Mouse (Mus musculus) intestine, embryonic 16.5 days (tissue): Measurements from ENCODE around the gene Helz. TPM values are rescaled to one million over a fixed set of nuclear protein-coding genes. Genes with fewer than 3 reads are reported as not detected.
"Not testable (repeated sequence)": the region's sequence is repeated elsewhere in the genome, so short reads cannot be mapped to it uniquely, and the experiment has no call there.

ENCODE experiments used
- ATAC-seq: fragments of 200-750 bp; cut with Nextera tagmentation; 2 replicates; pipeline ENCODE4 v1.8.0; 2017; ENCODE audit warnings: moderate TSS enrichment, moderate library complexity
- H3K27ac ChIP-seq: fragments of 300-500 bp; sonication (generic); 2 replicates; pipeline ENCODE4 v1.5.1; 2014; ENCODE audit warnings: mild to moderate bottlenecking, low read length
- H3K27me3 ChIP-seq: fragments of 300-500 bp; sonication (generic); replicated peaks from 2 replicates; pipeline ENCODE4 v1.6.1; 2014; ENCODE audit warnings: low read length, control low read depth, mixed read lengths; ENCODE audit not compliant: control insufficient read depth, insufficient read depth
- H3K36me3 ChIP-seq: fragments of 300-500 bp; sonication (generic); 2 replicates; pipeline ENCODE4 v1.6.1; 2014; ENCODE audit warnings: low read length, control low read depth; ENCODE audit not compliant: control insufficient read depth, insufficient read depth
- H3K4me1 ChIP-seq: fragments of 300-500 bp; sonication (generic); 2 replicates; pipeline ENCODE4 v1.6.1; 2014; ENCODE audit warnings: low read length, control low read depth, mixed read lengths; ENCODE audit not compliant: control insufficient read depth, insufficient read depth
- H3K4me2 ChIP-seq: fragments of 300-500 bp; sonication (generic); 2 replicates; pipeline ENCODE4 v1.6.1; 2014; ENCODE audit warnings: low read depth, low read length, control low read depth
- H3K4me3 ChIP-seq: fragments of 300-500 bp; sonication (generic); 2 replicates; pipeline ENCODE4 v1.5.1; 2014; ENCODE audit warnings: mild to moderate bottlenecking, low read length
- H3K9ac ChIP-seq: fragments of 300-500 bp; sonication (generic); 2 replicates; pipeline ENCODE4 v1.6.1; 2014; ENCODE audit warnings: low read depth, low read length
- H3K9me3 ChIP-seq: fragments of 300-500 bp; sonication (generic); 2 replicates; pipeline ENCODE4 v1.6.1; 2016; ENCODE audit warnings: low read length, control low read depth; ENCODE audit not compliant: control insufficient read depth
- WGBS: fragments of 180-500 bp; shearing (Covaris S2); extraction: QIAGEN DNeasy Blood & Tissue Kit; methylation state at CpG from one replicate; pipeline ENCODE4 v1.1.7; 2014; 5-methylcytosine and 5-hydroxymethylcytosine counted together
- polyA plus RNA-seq: library from polyadenylated mRNA; unstranded; fragments of >200 nt; fragmentation: Nextera tagmentation; extraction: Ambion mirVana; gene quantifications from 2 replicates; pipeline ENCODE4 v1.2.1, GENCODE M21; 2015

Helz gene
- 12.8 and 13.5 TPM in 2 replicates for polyA plus RNA-seq

DNA sequence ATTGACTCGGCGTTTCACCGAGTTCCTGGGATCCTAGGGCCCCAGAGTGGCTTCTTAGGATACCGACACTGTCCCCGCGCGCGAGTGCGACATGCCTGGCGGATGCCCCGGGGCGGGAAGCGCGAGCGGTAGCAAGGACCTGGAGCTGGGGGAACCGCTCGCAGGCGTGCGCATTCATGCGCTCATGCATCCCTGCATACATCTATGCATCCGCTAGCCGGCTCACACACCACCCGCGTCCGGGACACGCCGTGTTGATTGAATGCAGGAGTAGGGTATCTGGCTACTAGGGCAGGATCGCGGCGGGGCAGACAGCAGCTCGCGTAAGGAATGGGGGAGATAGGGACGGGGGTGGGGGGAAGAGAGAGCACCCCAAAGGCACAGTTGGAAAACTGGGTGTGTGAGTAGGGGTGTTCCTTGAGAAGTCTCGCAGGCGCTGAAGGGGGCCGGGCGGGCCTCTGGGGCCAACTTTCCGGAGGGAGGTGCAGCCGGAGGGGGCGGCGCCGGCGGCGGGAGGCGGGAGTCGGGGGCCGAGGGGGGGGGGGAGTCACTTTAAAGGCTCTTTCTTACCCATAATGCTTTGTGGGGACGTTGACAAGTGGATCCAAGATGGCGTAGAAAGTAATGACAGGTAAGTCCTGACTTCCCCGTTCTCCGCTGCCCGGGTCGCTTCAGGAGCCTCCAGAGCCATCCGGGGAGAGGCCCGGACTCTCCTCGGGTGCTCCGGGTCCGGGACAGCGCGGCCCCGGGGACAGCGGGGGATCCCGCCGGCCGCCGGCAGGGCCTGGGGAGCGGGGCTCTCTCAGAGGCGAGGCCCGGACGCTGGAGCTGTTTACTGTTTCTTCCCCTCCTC lies at the start of gene Helz:
Gene Helz, plus strand, starts transcription at position 580 of the 853 bp plus-strand sequence.
- peak; percentile 86 for ATAC-seq
- no peaks in the 10 kb centered on the region for H3K9me3 ChIP-seq
- peak within 1 kb of the TSS; percentile 99 for H3K4me3 ChIP-seq
- peaks cover 3% of the 10 kb centered on the region; the same call in 1 of the 2 replicates for H3K4me1 ChIP-seq
- peak within 1 kb of the TSS; percentile 95 for H3K9ac ChIP-seq
- under 1% methylated on average over 63 of the region's 70 CpGs for WGBS
- no peaks in the 10 kb centered on the region for H3K36me3 ChIP-seq
- H3K27ac ChIP-seq: peak within 1 kb of the TSS; percentile 80
- H3K4me2 ChIP-seq: peak within 1 kb of the TSS; percentile 100
- no peaks in the 10 kb centered on the region for H3K27me3 ChIP-seq

DNA sequence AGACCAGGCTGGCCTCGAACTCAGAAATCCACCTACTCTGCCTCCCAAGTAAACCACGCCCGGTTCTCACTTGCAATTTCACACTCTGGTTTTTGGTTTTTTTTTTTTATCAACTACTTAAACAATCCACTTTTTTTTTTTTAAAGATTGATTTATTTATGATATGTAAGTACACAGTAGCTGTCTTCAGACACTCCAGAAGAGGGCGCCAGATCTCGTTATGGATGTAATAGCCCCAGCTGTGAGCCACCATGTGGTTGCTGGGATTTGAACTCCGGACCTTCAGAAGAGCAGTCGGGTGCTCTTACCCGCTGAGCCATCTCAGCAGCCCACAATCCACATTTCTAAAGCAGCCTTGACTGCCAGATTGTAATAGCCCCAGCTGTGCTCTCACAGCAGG lies 44.9 kb upstream of the Helz start:
- Histone ChIP-seq H3K4me2 (no peak overlapping the region), H3K4me1 (no peaks in the 10 kb centered on the region), H3K9me3 (no peaks in the 10 kb centered on the region), H3K9ac (no peak overlapping the region), H3K27me3 (no peaks in the 10 kb centered on the region), H3K4me3 (no peak overlapping the region), H3K36me3 (peaks cover 3% of the 10 kb centered on the region; the same call in 1 of the 2 replicates), H3K27ac (no peak overlapping the region)
- ATAC-seq: no peak
- WGBS: 83% methylated on average over 8 of the region's 8 CpGs

DNA sequence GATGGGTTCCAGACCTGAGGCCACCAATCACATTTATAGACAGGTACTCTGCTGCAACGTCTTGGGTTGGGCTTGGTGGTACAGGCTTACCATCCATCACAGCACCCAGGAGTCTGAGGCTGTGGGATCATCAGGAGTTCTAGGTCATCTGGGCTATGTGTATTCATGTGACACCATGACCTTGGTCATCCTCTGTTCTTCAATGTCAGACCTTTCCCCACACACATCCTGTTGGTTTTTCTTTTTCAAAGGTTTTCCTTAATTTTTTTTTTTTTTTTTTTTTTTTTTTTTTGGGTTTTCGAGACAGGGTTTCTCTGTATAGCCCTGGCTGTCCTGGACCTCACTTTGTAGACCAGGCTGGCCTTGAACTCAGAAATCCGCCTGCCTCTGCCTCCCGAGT lies 43.4 kb upstream of the Helz start:
- not testable (repeated sequence) for H3K36me3 ChIP-seq, H3K4me3 ChIP-seq, H3K9me3 ChIP-seq, H3K27ac ChIP-seq, H3K27me3 ChIP-seq, H3K9ac ChIP-seq, ATAC-seq, H3K4me2 ChIP-seq, H3K4me1 ChIP-seq
- WGBS: 95% methylated on average over 3 of the region's 4 CpGs

DNA sequence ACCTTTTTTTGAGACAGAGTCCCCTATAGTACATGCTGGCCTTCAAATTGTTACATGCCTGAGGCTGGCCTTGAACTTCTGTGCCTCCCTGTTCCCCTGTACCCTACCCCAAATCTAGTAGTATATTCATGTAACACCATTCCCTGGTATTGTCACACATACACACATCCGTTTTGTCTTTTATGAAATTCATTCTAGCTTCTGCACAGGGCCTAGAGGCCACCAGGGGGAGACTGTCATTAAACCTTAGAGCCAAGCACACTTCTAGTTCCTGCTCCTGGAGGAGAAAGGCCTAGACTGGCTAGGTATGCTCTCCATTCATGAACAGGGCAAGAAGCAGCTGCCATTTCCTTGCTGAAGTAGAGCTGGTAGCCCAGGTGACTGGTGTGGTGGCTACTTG lies 41.5 kb upstream of the Helz start:
- Histone ChIP-seq H3K4me1 (peaks cover 10% of the 10 kb centered on the region), H3K36me3 (no peaks in the 10 kb centered on the region), H3K27ac (no peak overlapping the region), H3K9me3 (no peaks in the 10 kb centered on the region), H3K27me3 (no peaks in the 10 kb centered on the region), H3K9ac (no peak overlapping the region), H3K4me3 (no peak overlapping the region), H3K4me2 (no peak overlapping the region)
- 66% methylated on average over 1 of the region's 1 CpGs for WGBS
- ATAC-seq: no peak

DNA sequence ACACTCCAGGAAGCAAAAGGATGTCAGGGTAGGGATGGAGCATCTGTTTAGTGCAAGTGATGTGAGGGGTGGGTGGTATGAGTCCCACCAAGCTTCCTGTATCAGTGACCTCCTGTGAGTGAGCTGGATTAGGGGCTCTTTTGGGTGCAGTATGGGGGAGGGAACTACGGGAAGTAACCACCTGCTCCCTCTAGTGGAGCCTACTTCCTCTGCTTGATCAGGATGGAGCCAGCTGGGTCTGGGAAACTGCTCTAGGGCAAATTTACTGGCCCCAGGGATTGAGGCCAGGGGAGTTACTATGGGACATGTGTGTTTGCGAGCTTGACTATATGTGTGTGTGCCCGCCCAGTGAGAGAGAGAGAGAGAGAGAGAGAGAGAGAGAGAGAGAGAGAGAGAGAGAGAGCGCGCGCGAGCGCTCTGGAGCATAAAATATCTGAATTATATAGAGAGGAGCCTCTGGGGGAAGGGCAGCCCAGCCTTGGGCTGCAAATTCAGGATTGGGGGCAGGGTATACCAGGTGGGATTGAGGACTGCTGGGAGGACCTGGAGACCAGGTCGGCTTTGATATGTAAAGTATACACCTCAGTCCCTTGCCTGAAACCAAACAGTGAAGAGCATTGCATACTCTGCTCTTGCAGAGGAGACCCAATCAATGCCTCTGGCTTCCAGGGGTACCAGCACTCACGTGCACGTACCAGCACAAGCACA lies 37.9 kb upstream of the Helz start:
- WGBS: 23% methylated on average over 11 of the region's 11 CpGs
- H3K36me3 ChIP-seq: no peaks in the 10 kb centered on the region
- H3K9ac ChIP-seq: no peak overlapping the region
- H3K4me1 ChIP-seq: peaks cover 11% of the 10 kb centered on the region
- no peaks in the 10 kb centered on the region for H3K9me3 ChIP-seq
- no peak overlapping the region for H3K4me2 ChIP-seq
- H3K4me3 ChIP-seq: no peak overlapping the region
- H3K27me3 ChIP-seq: no peaks in the 10 kb centered on the region
- ATAC-seq: no peak
- H3K27ac ChIP-seq: no peak overlapping the region

DNA sequence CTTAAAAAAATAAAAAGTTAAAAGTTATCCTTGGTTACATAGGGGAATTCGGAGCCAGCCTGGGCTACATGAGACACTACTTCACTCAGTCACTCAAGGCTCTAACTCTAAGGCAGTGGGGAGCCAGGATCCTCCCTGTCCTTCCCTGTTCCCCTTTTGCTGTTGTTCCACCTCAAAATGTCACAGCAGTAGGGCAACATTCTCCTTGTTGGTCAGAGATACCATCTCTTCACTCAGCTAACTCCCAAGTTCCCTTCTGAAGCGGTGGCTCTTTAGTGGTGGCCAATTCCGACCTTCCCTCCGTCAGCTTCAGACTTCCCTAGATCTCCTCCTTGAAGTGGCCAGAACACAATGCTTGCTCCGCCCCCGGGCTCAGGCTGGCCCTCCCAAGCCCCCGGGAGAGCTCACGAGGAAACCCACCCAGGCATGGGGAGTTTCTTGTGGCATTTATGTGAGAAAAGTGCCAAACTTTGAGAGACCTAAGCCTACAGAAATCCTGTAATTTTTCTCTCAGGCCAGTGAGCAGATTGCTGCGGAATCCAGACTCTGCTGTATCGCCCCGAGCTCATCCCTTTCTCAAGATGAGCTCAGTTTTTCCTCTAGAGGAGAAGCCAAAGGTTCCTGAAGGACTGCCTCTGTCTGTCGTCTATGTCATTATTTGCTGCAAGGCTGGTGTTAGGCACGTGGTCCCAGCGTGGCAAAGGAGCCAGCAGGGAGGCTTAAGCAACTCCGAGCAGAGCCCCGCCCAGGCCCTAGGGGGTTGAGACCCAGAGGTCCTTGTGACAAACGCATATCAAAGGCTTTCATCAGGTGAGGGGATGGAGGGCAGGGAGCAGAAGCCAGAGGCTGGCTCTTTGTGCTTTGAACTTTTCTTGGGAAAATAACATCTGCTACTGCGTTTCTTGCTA lies 37.1 kb upstream of the Helz start:
- peak overlapping the region; percentile 11 for H3K4me3 ChIP-seq
- ATAC-seq: peak; percentile 74

DNA sequence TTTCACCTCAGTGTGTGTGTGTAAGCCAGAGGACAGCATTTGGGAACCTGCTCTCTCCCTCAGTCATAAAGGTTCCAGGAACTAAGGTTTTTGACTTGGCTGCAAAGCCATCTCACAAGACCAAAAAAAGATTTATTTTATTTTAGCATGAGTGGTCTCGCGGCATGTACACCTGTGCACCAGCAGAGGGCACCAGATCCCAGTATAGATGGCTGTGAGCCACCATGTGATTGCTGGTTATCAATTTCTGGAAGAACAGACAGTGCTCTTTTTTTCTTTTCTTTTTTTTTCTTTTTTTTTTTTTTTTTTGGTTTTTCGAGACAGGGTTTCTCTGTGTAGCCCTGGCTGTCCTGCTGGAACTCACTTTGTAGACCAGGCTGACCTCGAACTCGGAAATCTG lies 35.8 kb upstream of the Helz start:
- not testable (repeated sequence) for H3K27ac ChIP-seq, H3K9ac ChIP-seq, ATAC-seq

More for the DNA sequence above, 37.1 kb upstream of the Helz start:
- WGBS: 6% methylated on average over 18 of the region's 18 CpGs
- H3K36me3 ChIP-seq: no peaks in the 10 kb centered on the region
- no peaks in the 10 kb centered on the region for H3K27me3 ChIP-seq
- H3K4me2 ChIP-seq: peak overlapping the region; percentile 49
- H3K9me3 ChIP-seq: no peaks in the 10 kb centered on the region
- peaks cover 11% of the 10 kb centered on the region for H3K4me1 ChIP-seq
- H3K27ac ChIP-seq: no peak overlapping the region
- H3K9ac ChIP-seq: peak overlapping the region; percentile 44; the same call in 1 of the 2 replicates

DNA sequence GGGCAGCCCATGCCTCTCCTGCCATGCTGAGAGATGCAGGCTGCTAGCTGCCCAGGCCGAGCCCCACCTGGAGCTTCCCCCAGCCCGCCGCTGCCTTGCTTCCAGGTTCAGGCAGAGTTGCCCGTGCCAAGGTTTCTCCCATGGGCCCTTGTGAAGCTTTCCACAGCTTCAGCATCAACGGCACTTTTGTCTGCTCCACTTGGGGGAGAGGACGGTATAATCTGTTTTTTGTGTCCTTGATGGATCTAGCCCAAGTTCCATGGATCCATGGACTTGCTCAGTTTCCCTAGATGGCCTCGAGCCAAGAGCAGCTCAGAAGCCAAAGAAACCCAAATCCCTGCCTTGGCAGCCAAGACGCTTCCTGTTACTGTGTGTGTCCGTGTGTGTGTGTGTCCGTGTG lies 34.7 kb upstream of the Helz start:
- Histone ChIP-seq H3K4me1 (peaks cover 11% of the 10 kb centered on the region), H3K27me3 (no peaks in the 10 kb centered on the region), H3K27ac (no peak overlapping the region), H3K9ac (no peak overlapping the region), H3K4me2 (no peak overlapping the region), H3K9me3 (no peaks in the 10 kb centered on the region), H3K4me3 (no peak overlapping the region), H3K36me3 (no peaks in the 10 kb centered on the region)
- WGBS: 61% methylated on average over 10 of the region's 10 CpGs
- ATAC-seq: no peak

More for the DNA sequence above, 35.8 kb upstream of the Helz start:
- not testable (repeated sequence) for H3K4me2 ChIP-seq, H3K36me3 ChIP-seq, H3K9me3 ChIP-seq, H3K4me3 ChIP-seq, H3K27me3 ChIP-seq
- H3K4me1 ChIP-seq: peaks cover 11% of the 10 kb centered on the region
- 51% methylated on average over 5 of the region's 5 CpGs for WGBS

DNA sequence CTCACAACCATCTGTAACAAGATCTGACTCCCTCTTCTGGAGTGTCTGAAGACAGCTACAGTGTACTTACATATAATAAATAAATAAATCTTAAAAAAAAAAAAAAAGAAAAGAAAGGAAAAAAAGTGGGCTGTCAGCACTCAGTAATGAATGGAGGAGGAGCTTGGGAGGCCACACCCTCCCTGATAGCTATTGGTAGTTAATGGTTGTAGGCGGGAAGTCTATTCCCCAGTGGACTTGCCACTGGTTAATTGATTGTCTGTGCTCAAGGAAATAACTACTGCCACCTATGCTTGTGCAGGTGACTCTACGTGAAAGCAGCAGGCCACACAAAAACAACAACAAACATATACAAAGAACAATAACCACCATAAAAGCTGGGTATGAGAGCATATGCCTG lies 31.3 kb upstream of the Helz start:
- 92% methylated on average over 2 of the region's 2 CpGs for WGBS
- 0 out of 2 replicates have a peak, but pooled peaks cover 3% of the 10 kb centered on the region for H3K4me1 ChIP-seq
- H3K27me3 ChIP-seq: no peaks in the 10 kb centered on the region
- H3K36me3 ChIP-seq: no peaks in the 10 kb centered on the region
- H3K4me2 ChIP-seq: no peak overlapping the region
- no peak overlapping the region for H3K4me3 ChIP-seq
- ATAC-seq: no peak
- no peak overlapping the region for H3K27ac ChIP-seq
- no peak overlapping the region for H3K9ac ChIP-seq
- no peaks in the 10 kb centered on the region for H3K9me3 ChIP-seq
